Mouse (Mus musculus) intestine, embryonic 16.5 days (tissue): ENCODE data around the gene Sec14l1. TPM values are rescaled to one million over a fixed set of nuclear protein-coding genes. Genes with fewer than 3 reads are reported as not detected.

Experiments used
- ATAC-seq: fragments of 200-750 bp; cut with Nextera tagmentation; 2 replicates; pipeline ENCODE4 v1.8.0; 2017; ENCODE audit warnings: moderate TSS enrichment, moderate library complexity
- H3K27ac ChIP-seq: fragments of 300-500 bp; sonication (generic); 2 replicates; pipeline ENCODE4 v1.5.1; 2014; ENCODE audit warnings: mild to moderate bottlenecking, low read length
- H3K27me3 ChIP-seq: fragments of 300-500 bp; sonication (generic); replicated peaks from 2 replicates; pipeline ENCODE4 v1.6.1; 2014; ENCODE audit warnings: low read length, control low read depth, mixed read lengths; ENCODE audit not compliant: control insufficient read depth, insufficient read depth
- H3K36me3 ChIP-seq: fragments of 300-500 bp; sonication (generic); 2 replicates; pipeline ENCODE4 v1.6.1; 2014; ENCODE audit warnings: low read length, control low read depth; ENCODE audit not compliant: control insufficient read depth, insufficient read depth
- H3K4me1 ChIP-seq: fragments of 300-500 bp; sonication (generic); 2 replicates; pipeline ENCODE4 v1.6.1; 2014; ENCODE audit warnings: low read length, control low read depth, mixed read lengths; ENCODE audit not compliant: control insufficient read depth, insufficient read depth
- H3K4me2 ChIP-seq: fragments of 300-500 bp; sonication (generic); 2 replicates; pipeline ENCODE4 v1.6.1; 2014; ENCODE audit warnings: low read depth, low read length, control low read depth
- H3K4me3 ChIP-seq: fragments of 300-500 bp; sonication (generic); 2 replicates; pipeline ENCODE4 v1.5.1; 2014; ENCODE audit warnings: mild to moderate bottlenecking, low read length
- H3K9ac ChIP-seq: fragments of 300-500 bp; sonication (generic); 2 replicates; pipeline ENCODE4 v1.6.1; 2014; ENCODE audit warnings: low read depth, low read length
- H3K9me3 ChIP-seq: fragments of 300-500 bp; sonication (generic); 2 replicates; pipeline ENCODE4 v1.6.1; 2016; ENCODE audit warnings: low read length, control low read depth; ENCODE audit not compliant: control insufficient read depth
- WGBS: fragments of 180-500 bp; shearing (Covaris S2); extraction: QIAGEN DNeasy Blood & Tissue Kit; methylation state at CpG from one replicate; pipeline ENCODE4 v1.1.7; 2014; 5-methylcytosine and 5-hydroxymethylcytosine counted together
- polyA plus RNA-seq: library from polyadenylated mRNA; unstranded; fragments of >200 nt; fragmentation: Nextera tagmentation; extraction: Ambion mirVana; gene quantifications from 2 replicates; pipeline ENCODE4 v1.2.1, GENCODE M21; 2015

Sec14l1 gene
- polyA plus RNA-seq, 1 experiment from 2014 or later = 28.5 TPM

DNA sequence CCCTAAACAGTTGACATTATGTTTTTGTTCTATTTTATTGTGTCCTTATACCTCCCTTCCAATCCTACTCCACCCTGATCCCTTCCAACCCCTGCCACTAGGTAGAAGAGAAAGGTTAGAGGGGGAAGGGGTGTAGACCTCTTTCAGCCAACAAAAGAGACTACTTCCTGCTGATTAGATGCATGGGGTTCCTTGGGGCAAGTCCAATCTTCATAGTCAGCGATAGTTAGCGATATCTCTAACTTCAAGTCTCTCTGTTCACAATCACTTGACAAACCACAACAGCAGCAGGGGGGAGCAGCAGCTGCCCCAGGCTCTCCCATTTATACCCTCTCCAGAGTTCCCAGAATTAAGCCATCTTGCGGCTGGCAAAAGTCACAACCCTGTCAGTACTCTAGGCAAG lies 2.3 kb upstream of the Sec14l1 start:
- no peak overlapping the region for H3K4me3 ChIP-seq
- no peak overlapping the region for H3K9ac ChIP-seq
- no peaks in the 10 kb centered on the region for H3K36me3 ChIP-seq
- H3K9me3 ChIP-seq = no peaks in the 10 kb centered on the region
- ATAC-seq = no peak
- H3K27me3 ChIP-seq = no peaks in the 10 kb centered on the region
- WGBS = 64% methylated on average over 3 of the region's 3 CpGs
- H3K27ac ChIP-seq = no peak overlapping the region
- H3K4me2 ChIP-seq = no peak overlapping the region
- H3K4me1 ChIP-seq = peaks cover 24% of the 10 kb centered on the region

- H3K4me1 ChIP-seq = peaks cover 28% of the 10 kb centered on the region
- 89% methylated on average over 5 of the region's 5 CpGs for WGBS
- H3K36me3 ChIP-seq = no peaks in the 10 kb centered on the region
- no peak overlapping the region for H3K9ac ChIP-seq
- H3K27ac ChIP-seq = no peak overlapping the region
- no peak overlapping the region for H3K4me2 ChIP-seq
- H3K4me3 ChIP-seq = no peak overlapping the region
- no peaks in the 10 kb centered on the region for H3K9me3 ChIP-seq
- ATAC-seq = no peak
- H3K27me3 ChIP-seq = peaks cover 3% of the 10 kb centered on the region; the same call in 1 of the 2 replicates
Observed at GRCm38 (mm10) chr11:117113377-117113776, 1.6 kb upstream of the Sec14l1 start.

GRCm38 (mm10) chr11:117114231-117114591 lies 757 bp upstream of the Sec14l1 start:
- no peak for ATAC-seq
- Histone ChIP-seq H3K27ac (peak overlapping the region; percentile 97), H3K4me2 (peak overlapping the region; percentile 78), H3K4me3 (peak overlapping the region; percentile 84), H3K36me3 (no peaks in the 10 kb centered on the region), H3K9ac (peak overlapping the region; percentile 83), H3K4me1 (peaks cover 29% of the 10 kb centered on the region), H3K27me3 (peaks cover 3% of the 10 kb centered on the region; the same call in 1 of the 2 replicates), H3K9me3 (no peaks in the 10 kb centered on the region)
- 37% methylated on average over 13 of the region's 13 CpGs for WGBS

DNA sequence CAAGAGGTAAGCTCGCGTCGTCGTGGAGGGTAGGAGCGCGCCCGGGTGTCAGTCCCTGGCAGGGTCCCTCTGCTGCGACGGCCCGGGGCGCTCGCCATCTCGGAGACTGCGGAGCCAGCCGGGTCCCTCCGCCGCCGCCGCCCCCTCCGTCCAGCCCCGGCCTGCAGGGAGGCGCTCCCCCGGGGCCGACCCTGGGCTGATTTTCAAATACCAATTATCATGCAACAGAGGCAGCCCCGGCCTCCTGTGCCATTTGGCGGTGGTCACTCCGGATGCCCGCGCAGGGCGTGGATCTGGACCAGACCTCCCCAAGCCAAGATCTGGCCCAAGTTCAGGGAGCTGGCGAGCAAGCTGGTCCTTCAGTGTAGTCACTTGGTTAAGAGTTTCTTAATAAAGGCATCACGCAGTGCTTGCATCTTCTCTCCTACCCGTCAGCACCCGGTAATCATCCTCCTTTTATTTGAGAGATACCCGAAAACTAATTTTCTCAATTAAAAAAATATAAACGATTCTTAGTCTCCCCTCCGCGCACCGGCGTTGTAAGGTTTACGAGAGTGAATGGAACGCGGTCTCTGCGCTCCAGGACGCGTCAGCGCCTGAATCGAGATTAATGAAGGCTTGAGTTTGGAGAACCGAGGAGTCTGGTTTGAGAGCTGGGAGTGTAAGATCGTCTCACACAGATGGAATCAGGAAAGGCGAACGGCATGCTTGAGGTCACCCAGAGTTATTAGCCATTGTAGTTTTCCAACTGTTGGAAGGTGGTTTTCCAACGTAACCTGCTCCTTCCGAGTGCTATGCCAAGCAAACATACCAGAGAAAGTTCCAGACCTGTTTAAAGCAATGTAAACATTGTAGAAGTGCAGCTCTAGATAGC lies 615 bp downstream of the Sec14l1 start:
- no peaks in the 10 kb centered on the region for H3K9me3 ChIP-seq
- H3K27me3 ChIP-seq = peaks cover 3% of the 10 kb centered on the region; the same call in 1 of the 2 replicates
- peak overlapping the region; percentile 93 for H3K4me2 ChIP-seq
- H3K9ac ChIP-seq = peak overlapping the region; percentile 87
- no peaks in the 10 kb centered on the region for H3K36me3 ChIP-seq
- H3K27ac ChIP-seq = peak overlapping the region; percentile 74
- ATAC-seq = no peak
- peak overlapping the region; percentile 84 for H3K4me3 ChIP-seq
- WGBS = under 1% methylated on average over 54 of the region's 54 CpGs
- peaks cover 39% of the 10 kb centered on the region for H3K4me1 ChIP-seq

GRCm38 (mm10) chr11:117116350-117117303 lies 1.7 kb downstream of the Sec14l1 start:
- WGBS = 31% methylated on average over 18 of the region's 18 CpGs
- no peak for ATAC-seq
- Histone ChIP-seq H3K4me2 (peak overlapping the region; percentile 93), H3K9me3 (no peaks in the 10 kb centered on the region), H3K36me3 (no peaks in the 10 kb centered on the region), H3K27ac (peak overlapping the region; percentile 55), H3K4me1 (peaks cover 50% of the 10 kb centered on the region), H3K27me3 (peaks cover 10% of the 10 kb centered on the region; the same call in 1 of the 2 replicates), H3K4me3 (peak overlapping the region; percentile 84), H3K9ac (peak overlapping the region; percentile 60)

DNA sequence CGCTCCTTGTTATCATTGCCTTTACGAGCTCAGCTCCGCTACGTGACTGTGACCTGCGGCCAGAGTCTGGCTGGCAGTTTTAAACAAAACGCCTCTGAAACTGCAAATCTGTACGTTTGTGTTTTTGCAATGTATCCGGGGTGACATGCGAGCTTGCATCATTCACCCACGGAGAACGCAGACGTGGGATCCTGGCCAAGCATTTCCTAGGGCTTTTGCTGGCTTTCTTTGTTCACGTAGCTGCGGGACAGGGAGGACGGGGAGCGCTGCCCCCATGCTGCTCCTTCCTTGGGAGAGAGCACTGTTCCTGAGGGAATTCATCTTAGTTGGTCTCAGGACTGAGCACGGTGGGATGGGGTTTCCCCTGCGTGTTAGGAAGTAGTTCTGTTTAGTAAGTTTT lies 2.4 kb downstream of the Sec14l1 start:
- no peaks in the 10 kb centered on the region for H3K9me3 ChIP-seq
- peak overlapping the region; percentile 55 for H3K27ac ChIP-seq
- H3K9ac ChIP-seq = peak overlapping the region; percentile 27; the same call in 1 of the 2 replicates
- peaks cover 13% of the 10 kb centered on the region; the same call in 1 of the 2 replicates for H3K27me3 ChIP-seq
- H3K36me3 ChIP-seq = no peaks in the 10 kb centered on the region
- WGBS = 38% methylated on average over 18 of the region's 18 CpGs
- no peak for ATAC-seq
- peak overlapping the region; percentile 84 for H3K4me3 ChIP-seq
- H3K4me2 ChIP-seq = peak overlapping the region; percentile 93
- peaks cover 50% of the 10 kb centered on the region for H3K4me1 ChIP-seq

DNA sequence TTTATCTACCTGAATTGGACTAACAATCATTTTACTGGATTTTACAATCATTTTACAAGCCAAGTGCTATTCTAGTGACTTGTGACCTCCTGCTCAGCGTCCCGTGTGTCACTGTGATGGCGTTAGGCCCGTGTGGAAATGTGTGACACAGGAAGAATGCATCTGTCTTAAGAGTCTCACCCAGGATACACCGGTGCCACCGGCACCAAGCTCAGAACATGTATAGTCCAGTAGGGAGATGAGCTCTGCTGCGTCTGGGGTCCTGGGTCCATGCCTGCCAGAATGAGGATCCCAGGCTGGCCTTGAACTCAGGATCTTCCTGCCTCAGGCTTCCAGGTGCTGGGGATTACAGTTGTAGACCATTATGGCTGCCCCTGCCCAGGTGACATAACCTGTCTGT lies 2.8 kb downstream of the Sec14l1 start:
- ATAC-seq = no peak
- Histone ChIP-seq H3K4me3 (no peak overlapping the region), H3K36me3 (no peaks in the 10 kb centered on the region), H3K9ac (no peak overlapping the region), H3K27ac (peak overlapping the region; percentile 55; the same call in 1 of the 2 replicates), H3K4me2 (no peak overlapping the region), H3K4me1 (peaks cover 50% of the 10 kb centered on the region), H3K9me3 (no peaks in the 10 kb centered on the region), H3K27me3 (peaks cover 13% of the 10 kb centered on the region; the same call in 1 of the 2 replicates)
- 83% methylated on average over 7 of the region's 7 CpGs for WGBS

- 70% methylated on average over 4 of the region's 4 CpGs for WGBS
- no peak overlapping the region for H3K4me2 ChIP-seq
Observed at GRCm38 (mm10) chr11:117118248-117118647, 3.3 kb downstream of the Sec14l1 start.

More at GRCm38 (mm10) chr11:117118248-117118647, 3.3 kb downstream of the Sec14l1 start:
- H3K9me3 ChIP-seq = no peaks in the 10 kb centered on the region
- peaks cover 50% of the 10 kb centered on the region for H3K4me1 ChIP-seq
- no peak overlapping the region for H3K9ac ChIP-seq
- H3K36me3 ChIP-seq = no peaks in the 10 kb centered on the region
- no peak for ATAC-seq
- H3K27ac ChIP-seq = no peak overlapping the region
- H3K4me3 ChIP-seq = no peak overlapping the region
- H3K27me3 ChIP-seq = peaks cover 13% of the 10 kb centered on the region; the same call in 1 of the 2 replicates
